In genomic region chrX:98701635-98702034, GRCm38 (mm10) we compare ENCODE assay signal across 8 mouse cellular contexts.
DNase-seq lines count a peak whose midpoint lies in the region; ATAC-seq and TF ChIP-seq lines count a peak whose summit lies in the region.

No protein-coding gene starts in this region.

- peak; percentile 86 for TF ChIP-seq CTCF in midbrain, postnatal 0 days (IDR thresholded peaks at IDR 0.05)
- TF ChIP-seq CTCF in testis, adult 2 months (IDR thresholded peaks at IDR 0.05; ENCODE audit: control insufficient read depth, insufficient read depth, insufficient replicate concordance, low read depth, low read length): peak; percentile 33; the same call in 1 of the 2 replicates

- H3K4me2 ChIP-seq in forebrain, embryonic 13.5 days: no peak overlapping the region
- no peak overlapping the region for H3K4me2 ChIP-seq in midbrain, postnatal 0 days (ENCODE audit: low read depth, low read length, poor library complexity, severe bottlenecking)

- no peak overlapping the region for H3K9ac ChIP-seq in forebrain, embryonic 13.5 days
- no peak overlapping the region for H3K9ac ChIP-seq in midbrain, postnatal 0 days (replicated peaks; ENCODE audit: low read length, poor library complexity, severe bottlenecking)

- H3K9me3 ChIP-seq in forebrain, embryonic 13.5 days (replicated peaks): no peaks in the 10 kb centered on the region
- H3K9me3 ChIP-seq in midbrain, postnatal 0 days (ENCODE audit: low read length): no peaks in the 10 kb centered on the region

- H3K4me1 ChIP-seq in forebrain, embryonic 13.5 days: no peaks in the 10 kb centered on the region
- no peaks in the 10 kb centered on the region for H3K4me1 ChIP-seq in midbrain, postnatal 0 days (ENCODE audit: insufficient read depth, low read length)
- H3K4me1 ChIP-seq in testis, adult 2 months (ENCODE audit: control insufficient read depth, insufficient read depth, low read length): no peaks in the 10 kb centered on the region

- no peak for TF ChIP-seq POLR2A in testis, adult 2 months (IDR thresholded peaks at IDR 0.05; ENCODE audit: control insufficient read depth, low read depth, low read length)

- no peak overlapping the region for H3K27ac ChIP-seq in forebrain, embryonic 13.5 days
- no peak overlapping the region for H3K27ac ChIP-seq in midbrain, postnatal 0 days (ENCODE audit: low read depth, low read length)
- H3K27ac ChIP-seq in testis, adult 2 months (ENCODE audit: control insufficient read depth, insufficient read depth, low read depth, low read length): no peak overlapping the region

- ATAC-seq in forebrain, embryonic 13.5 days: peak; percentile 70
- ATAC-seq in midbrain, postnatal 0 days (ENCODE audit: low FRiP score): peak; percentile 41; the same call in 1 of the 2 replicates

- no peaks in the 10 kb centered on the region for H3K36me3 ChIP-seq in forebrain, embryonic 13.5 days (ENCODE audit: poor library complexity, severe bottlenecking)
- H3K36me3 ChIP-seq in midbrain, postnatal 0 days (ENCODE audit: insufficient read depth, low read length): no peaks in the 10 kb centered on the region
- H3K36me3 ChIP-seq in testis, adult 2 months (ENCODE audit: control insufficient read depth, insufficient read depth, low read length): no peaks in the 10 kb centered on the region

- no peaks in the 10 kb centered on the region for H3K27me3 ChIP-seq in forebrain, embryonic 13.5 days
- no peaks in the 10 kb centered on the region for H3K27me3 ChIP-seq in midbrain, postnatal 0 days (ENCODE audit: insufficient read depth, low read length)
- H3K27me3 ChIP-seq in testis, adult 2 months (ENCODE audit: control insufficient read depth, insufficient read depth, low read length): no peaks in the 10 kb centered on the region

- WGBS in forebrain, embryonic 13.5 days: 31% methylated on average over 4 of the region's 4 CpGs
- 21% methylated on average over 4 of the region's 4 CpGs for WGBS in midbrain, postnatal 0 days

- intact Hi-C loops in left cerebral cortex, postnatal 4 days (cut with DNase I): loop anchor here (2.0 kb wide), 1 partner anchor 217 kb away; no protein-coding TSS in a partner anchor

- no peak overlapping the region for H3K4me3 ChIP-seq in forebrain, embryonic 13.5 days
- no peak overlapping the region for H3K4me3 ChIP-seq in midbrain, postnatal 0 days (ENCODE audit: low read depth, low read length)
- no peak overlapping the region for H3K4me3 ChIP-seq in testis, adult 2 months (ENCODE audit: control insufficient read depth, low read depth, low read length)

- DNase-seq in spleen, adult 18-20 months: peak; percentile 7 to 14
- no peak for DNase-seq in spleen, adult 12 weeks (ENCODE audit: low spot score)
- peak; percentile 29 for DNase-seq in c-Kit-positive CD71-positive TER-119-positive erythroid progenitor cells, embryonic 14.5 days (ENCODE audit: low spot score)
- peak; percentile 6 for DNase-seq in hindlimb bud, embryonic 11.5 days (ENCODE audit: extremely low spot score, low read depth, low spot score)
- peak; percentile 41 for DNase-seq in left cerebral cortex, postnatal 4 days
- DNase-seq in midbrain, postnatal 0 days (ENCODE audit: low spot score): peak; percentile 76
